Mouse (Mus musculus) megakaryocyte, embryonic 14.5 days (primary cell): ENCODE measurements at regions not wholly inside any gene's neighbourhood (a gene's known extent, or its start where the extent isn't known, plus 50 kb on each side); places are given as distances from the start of the nearest gene placed in this dataset.

Experiments used
- FLI1 ChIP-seq: IDR thresholded peaks from 2 replicates; pipeline ENCODE4 v1.6.1; 2012; ENCODE audit warnings: low read length, inconsistent platforms, mixed read lengths
- GATA1 ChIP-seq: IDR thresholded peaks from 3 replicates; pipeline ENCODE4 v1.6.1; 2012; ENCODE audit warnings: mixed read lengths, low read length, inconsistent platforms, borderline replicate concordance

DNA sequence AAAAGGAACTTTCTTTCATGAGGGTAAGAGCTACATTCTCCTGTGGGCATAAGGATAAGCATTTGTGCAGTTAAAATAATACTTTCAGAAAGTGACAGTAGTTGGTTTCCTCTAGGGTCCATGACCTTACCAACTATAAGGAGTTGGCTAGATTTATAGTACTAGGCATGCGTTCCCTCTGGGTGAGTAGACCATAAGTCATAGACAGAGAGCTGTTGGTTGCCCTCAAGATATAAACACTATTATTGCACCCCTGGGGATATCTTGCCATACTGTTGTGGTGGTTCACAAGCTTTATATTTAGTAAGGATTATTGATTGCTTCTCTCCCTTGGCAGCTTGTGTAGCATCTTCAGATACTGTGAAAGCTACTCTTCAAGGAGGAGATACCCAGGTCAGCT, 223.6 kb downstream of the Cd47 start:
- TF ChIP-seq GATA1 (no peak), FLI1 (no peak)
